Mouse (Mus musculus): ENCODE results near the gene Eci1.

DNA sequence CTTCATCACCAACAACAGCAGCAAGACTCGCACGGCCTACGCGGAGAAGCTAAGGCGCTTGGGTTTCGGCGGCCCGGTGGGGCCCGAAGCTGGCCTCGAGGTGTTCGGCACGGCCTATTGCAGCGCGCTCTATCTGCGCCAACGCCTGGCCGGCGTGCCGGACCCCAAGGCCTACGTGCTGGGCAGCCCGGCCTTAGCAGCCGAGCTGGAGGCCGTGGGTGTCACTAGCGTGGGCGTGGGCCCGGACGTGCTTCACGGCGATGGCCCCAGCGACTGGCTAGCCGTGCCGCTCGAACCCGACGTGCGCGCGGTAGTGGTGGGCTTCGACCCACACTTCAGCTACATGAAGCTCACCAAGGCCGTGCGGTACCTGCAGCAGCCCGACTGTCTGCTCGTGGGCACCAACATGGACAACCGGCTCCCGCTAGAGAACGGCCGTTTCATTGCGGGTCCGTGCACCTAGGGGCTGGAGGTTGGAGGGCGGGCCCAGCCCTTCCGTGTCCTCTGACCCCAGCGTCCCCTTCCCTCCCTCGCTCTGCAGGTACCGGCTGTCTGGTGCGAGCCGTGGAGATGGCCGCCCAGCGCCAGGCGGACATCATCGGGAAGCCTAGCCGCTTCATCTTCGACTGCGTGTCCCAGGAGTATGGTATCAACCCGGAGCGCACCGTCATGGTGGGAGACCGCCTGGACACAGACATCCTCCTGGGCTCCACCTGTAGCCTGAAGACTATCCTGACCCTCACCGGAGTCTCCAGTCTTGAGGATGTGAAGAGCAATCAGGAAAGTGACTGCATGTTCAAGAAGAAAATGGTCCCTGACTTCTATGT, 44.5 kb downstream of the Eci1 start:
- no peak for TF ChIP-seq CTCF (IDR thresholded peaks at IDR 0.05; ENCODE audit: low read depth, low read length)
- no peak for TF ChIP-seq POLR2A (IDR thresholded peaks at IDR 0.05; ENCODE audit: insufficient read depth, low read length)
- TF ChIP-seq EP300 (IDR thresholded peaks at IDR 0.05; ENCODE audit: insufficient read depth, low read depth, low read length), result no peak
